Mouse (Mus musculus) hindbrain, embryonic 12.5 days (tissue): ENCODE results near the gene Fam84b. TPM values are rescaled to one million over a fixed set of nuclear protein-coding genes. Genes with fewer than 3 reads are reported as not detected.
"Not testable (repeated sequence)": the region's sequence is repeated elsewhere in the genome, so short reads cannot be mapped to it uniquely, and the experiment has no call there.

ENCODE experiments used
- ATAC-seq: fragments of 200-750 bp; cut with Nextera tagmentation; 2 replicates; pipeline ENCODE4 v1.8.0; 2017; ENCODE audit warnings: moderate TSS enrichment; ENCODE audit not compliant: low FRiP score
- H3K27ac ChIP-seq: fragments of 300-500 bp; sonication (generic); 2 replicates; pipeline ENCODE4 v1.5.1; 2016; ENCODE audit warnings: mild to moderate bottlenecking
- H3K27me3 ChIP-seq: fragments of 300-500 bp; sonication (generic); 2 replicates; pipeline ENCODE4 v1.6.1; 2016; ENCODE audit warnings: mild to moderate bottlenecking
- H3K36me3 ChIP-seq: fragments of 300-500 bp; sonication (generic); 2 replicates; pipeline ENCODE4 v1.6.1; 2016; ENCODE audit warnings: mild to moderate bottlenecking
- H3K4me1 ChIP-seq: fragments of 300-500 bp; sonication (generic); 2 replicates; pipeline ENCODE4 v1.6.1; 2016
- H3K4me2 ChIP-seq: fragments of 300-500 bp; sonication (generic); replicated peaks from 2 replicates; pipeline ENCODE4 v1.6.1; 2016; ENCODE audit warnings: mild to moderate bottlenecking
- H3K4me3 ChIP-seq: fragments of 300-500 bp; sonication (generic); 2 replicates; pipeline ENCODE4 v1.5.1; 2016; ENCODE audit warnings: mild to moderate bottlenecking
- H3K9ac ChIP-seq: fragments of 300-500 bp; sonication (generic); 2 replicates; pipeline ENCODE4 v1.6.1; 2016; ENCODE audit warnings: mild to moderate bottlenecking, moderate library complexity
- H3K9me3 ChIP-seq: fragments of 300-500 bp; sonication (generic); replicated peaks from 2 replicates; pipeline ENCODE4 v1.6.1; 2016; ENCODE audit warnings: mild to moderate bottlenecking
- WGBS: fragments of 180-500 bp; shearing (Covaris S2); methylation state at CpG from one replicate; pipeline ENCODE4 v1.1.7; 2016; 5-methylcytosine and 5-hydroxymethylcytosine counted together
- polyA plus RNA-seq: library from polyadenylated mRNA; unstranded; fragments of >200 nt; fragmentation: Nextera tagmentation; extraction: Ambion mirVana; gene quantifications from 2 replicates; pipeline ENCODE4 v1.2.1, GENCODE M21; 2016

Fam84b gene
- polyA plus RNA-seq, 1 experiment from 2014 or later: 15.0 TPM

GRCm38 (mm10) chr15:60841785-60842184 lies 11.8 kb downstream of the Fam84b start:
- Histone ChIP-seq H3K9me3 (no peaks in the 10 kb centered on the region), H3K27me3 (no peaks in the 10 kb centered on the region)

DNA sequence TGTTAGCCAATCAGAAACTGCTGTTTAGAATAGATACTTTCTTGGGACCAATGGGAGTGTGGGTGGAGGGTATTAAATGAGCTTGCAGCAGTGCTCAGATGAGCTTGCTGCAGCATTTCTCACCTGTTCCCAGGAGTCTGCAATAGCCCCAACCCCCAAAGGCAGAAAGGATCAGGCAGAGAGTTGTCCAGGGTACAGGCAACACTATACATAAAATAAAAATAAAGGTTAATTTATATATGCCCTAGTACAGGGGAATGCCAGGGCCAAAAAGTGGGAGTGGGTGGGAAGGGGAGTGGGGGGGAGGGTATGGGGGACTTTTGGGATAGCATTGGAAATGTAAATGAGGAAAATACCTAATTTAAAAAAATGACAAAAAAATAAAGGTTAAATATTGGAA lies 12.3 kb downstream of the Fam84b start:
- H3K4me1 ChIP-seq: peaks cover 14% of the 10 kb centered on the region
- H3K4me3 ChIP-seq, H3K9me3 ChIP-seq, H3K9ac ChIP-seq, H3K27me3 ChIP-seq, ATAC-seq, H3K27ac ChIP-seq, H3K4me2 ChIP-seq, H3K36me3 ChIP-seq: not testable (repeated sequence)

More at GRCm38 (mm10) chr15:60841785-60842184, 11.8 kb downstream of the Fam84b start:
- Histone ChIP-seq H3K36me3 (no peaks in the 10 kb centered on the region), H3K9ac (no peak overlapping the region), H3K27ac (no peak overlapping the region), H3K4me1 (peaks cover 17% of the 10 kb centered on the region), H3K4me3 (no peak overlapping the region), H3K4me2 (no peak overlapping the region)
- no peak for ATAC-seq
- 57% methylated on average over 4 of the region's 4 CpGs for WGBS

DNA sequence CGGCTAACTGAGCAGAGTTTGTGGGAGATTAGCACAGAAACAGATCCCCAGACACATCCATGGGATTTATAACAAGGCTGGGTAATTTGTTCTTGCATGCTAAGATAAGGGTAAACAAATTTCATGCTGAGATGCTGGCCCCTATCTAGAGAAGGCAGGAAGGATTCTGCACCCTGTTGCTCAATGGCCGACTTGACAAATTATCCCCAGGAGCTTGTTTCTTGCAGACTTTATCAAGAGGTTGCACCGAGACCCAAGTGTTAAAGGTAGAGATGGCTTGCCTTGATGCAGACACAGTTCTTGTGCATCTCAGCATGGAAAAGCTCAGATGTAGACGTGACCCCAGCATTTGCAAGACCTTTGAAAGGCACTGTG lies 13.3 kb downstream of the Fam84b start:
- Histone ChIP-seq H3K4me2 (no peak overlapping the region), H3K4me1 (0 out of 2 replicates have a peak, but pooled peaks cover 9% of the 10 kb centered on the region), H3K9me3 (no peaks in the 10 kb centered on the region), H3K9ac (no peak overlapping the region), H3K27me3 (no peaks in the 10 kb centered on the region), H3K27ac (no peak overlapping the region), H3K36me3 (no peaks in the 10 kb centered on the region), H3K4me3 (no peak overlapping the region)
- no peak for ATAC-seq
- WGBS: 28% methylated on average over 4 of the region's 4 CpGs

- H3K27me3 ChIP-seq: no peaks in the 10 kb centered on the region
- no peak overlapping the region for H3K27ac ChIP-seq
- no peak for ATAC-seq
- WGBS: 15% methylated on average over 3 of the region's 3 CpGs
- H3K36me3 ChIP-seq: no peaks in the 10 kb centered on the region
- no peak overlapping the region for H3K9ac ChIP-seq
- no peak overlapping the region for H3K4me2 ChIP-seq
- H3K4me1 ChIP-seq: 0 out of 2 replicates have a peak, but pooled peaks cover 7% of the 10 kb centered on the region
- H3K4me3 ChIP-seq: no peak overlapping the region
- no peaks in the 10 kb centered on the region for H3K9me3 ChIP-seq
Observed at GRCm38 (mm10) chr15:60839539-60840295, 13.9 kb downstream of the Fam84b start.

- H3K9ac ChIP-seq: no peak overlapping the region
- H3K4me2 ChIP-seq: no peak overlapping the region
- H3K4me3 ChIP-seq: no peak overlapping the region
- no peak for ATAC-seq
- H3K9me3 ChIP-seq: no peaks in the 10 kb centered on the region
- no peak overlapping the region for H3K27ac ChIP-seq
- no peaks in the 10 kb centered on the region for H3K27me3 ChIP-seq
- 0 out of 2 replicates have a peak, but pooled peaks cover 7% of the 10 kb centered on the region for H3K4me1 ChIP-seq
- whole genome bisulfite sequencing: 66% methylated on average over 8 of the region's 8 CpGs
- no peaks in the 10 kb centered on the region for H3K36me3 ChIP-seq
Observed at GRCm38 (mm10) chr15:60838135-60838534, 15.4 kb downstream of the Fam84b start.

GRCm38 (mm10) chr15:60837719-60838118 lies 15.9 kb downstream of the Fam84b start:
- no peak for ATAC-seq
- Histone ChIP-seq H3K4me3 (no peak overlapping the region), H3K4me2 (no peak overlapping the region), H3K27ac (no peak overlapping the region), H3K9me3 (no peaks in the 10 kb centered on the region), H3K4me1 (0 out of 2 replicates have a peak, but pooled peaks cover 7% of the 10 kb centered on the region), H3K36me3 (no peaks in the 10 kb centered on the region), H3K27me3 (no peaks in the 10 kb centered on the region), H3K9ac (no peak overlapping the region)
- WGBS: 91% methylated on average over 9 of the region's 9 CpGs

DNA sequence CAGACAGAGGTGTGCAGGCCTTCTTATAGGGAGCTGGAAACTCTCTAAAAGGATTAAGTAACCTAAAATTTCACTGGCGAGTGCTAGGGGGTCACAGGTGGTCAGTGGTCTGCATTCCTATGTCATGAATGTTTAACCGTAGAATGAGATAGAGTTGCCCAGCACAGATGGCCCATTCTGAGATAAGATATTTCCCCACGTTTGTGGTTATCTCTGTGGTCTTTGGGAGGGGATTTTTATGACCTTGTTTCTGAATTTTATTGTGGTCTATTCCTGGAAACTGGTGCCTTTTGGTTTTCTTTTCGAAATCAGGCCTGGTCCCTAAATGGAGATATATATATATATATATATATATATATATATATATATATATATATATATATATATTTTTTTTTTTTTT lies 17.3 kb downstream of the Fam84b start:
- H3K27ac ChIP-seq: no peak overlapping the region
- H3K9me3 ChIP-seq: no peaks in the 10 kb centered on the region
- 0 out of 2 replicates have a peak, but pooled peaks cover 7% of the 10 kb centered on the region for H3K4me1 ChIP-seq
- H3K4me3 ChIP-seq: no peak overlapping the region
- no peak overlapping the region for H3K9ac ChIP-seq
- WGBS: 90% methylated on average over 4 of the region's 4 CpGs
- no peak for ATAC-seq
- H3K4me2 ChIP-seq: no peak overlapping the region
- H3K27me3 ChIP-seq: no peaks in the 10 kb centered on the region
- H3K36me3 ChIP-seq: no peaks in the 10 kb centered on the region

- Histone ChIP-seq H3K36me3 (no peaks in the 10 kb centered on the region), H3K27me3 (no peaks in the 10 kb centered on the region), H3K4me2 (no peak overlapping the region), H3K4me1 (peaks cover 4% of the 10 kb centered on the region; the same call in 1 of the 2 replicates), H3K27ac (no peak overlapping the region), H3K9me3 (no peaks in the 10 kb centered on the region), H3K9ac (no peak overlapping the region), H3K4me3 (no peak overlapping the region)
- no peak for ATAC-seq
- WGBS: 85% methylated on average over 5 of the region's 5 CpGs
Observed at GRCm38 (mm10) chr15:60834598-60835571, 18.7 kb downstream of the Fam84b start.

DNA sequence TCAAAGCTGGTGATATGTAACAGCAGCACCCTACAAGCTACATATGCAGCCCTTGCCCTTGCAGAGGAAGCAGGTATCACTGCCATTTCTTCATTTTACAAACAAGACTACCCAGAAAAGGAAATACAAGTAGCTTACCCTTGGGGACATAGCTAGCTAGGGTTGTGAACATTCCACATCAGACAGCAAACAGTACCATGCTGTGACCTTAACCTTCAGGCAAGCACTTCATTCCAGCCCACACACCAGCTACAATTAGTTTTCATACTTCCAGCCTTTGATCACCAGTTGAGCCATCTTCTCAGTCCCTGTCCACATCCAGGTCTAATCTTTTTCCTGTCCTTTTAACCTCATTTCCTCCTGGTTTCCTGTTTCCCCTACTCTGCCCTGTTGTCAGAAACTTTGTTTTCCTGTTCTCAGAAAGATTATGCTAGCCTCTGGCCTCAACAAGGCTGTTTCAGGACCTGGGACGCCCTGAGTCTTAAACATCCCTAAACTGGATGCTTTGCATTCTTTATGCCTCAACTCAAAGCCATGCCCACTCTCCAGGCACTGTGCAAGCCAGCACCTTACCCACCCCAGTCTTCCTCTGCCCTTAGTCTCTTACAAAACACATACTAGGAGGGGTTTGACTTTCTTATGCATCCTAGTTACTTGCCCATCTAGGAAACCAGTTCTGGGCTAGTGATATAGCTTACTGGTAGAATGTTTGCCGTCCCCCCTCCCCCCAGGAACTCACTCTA lies 19.9 kb downstream of the Fam84b start:
- WGBS: 49% methylated on average over 2 of the region's 2 CpGs
- ATAC-seq: no peak

DNA sequence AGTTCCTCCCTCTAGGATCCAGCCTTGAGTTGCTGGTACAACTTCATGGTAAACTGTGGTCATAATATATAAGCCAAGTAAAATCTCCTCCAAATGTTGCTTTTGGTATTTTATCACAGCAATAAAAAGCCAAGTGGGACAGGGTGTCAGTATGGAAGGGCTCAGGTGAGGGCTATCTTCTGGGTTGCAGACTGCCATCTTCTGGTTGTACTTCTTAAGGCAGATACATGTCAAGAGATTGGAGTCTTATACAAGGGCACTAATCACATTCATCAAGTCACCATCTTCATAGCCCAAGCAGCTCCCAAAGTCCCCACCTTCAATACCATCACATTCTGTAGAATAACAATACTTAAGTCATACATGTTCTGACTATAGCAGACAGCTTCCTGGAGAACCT lies 21.0 kb downstream of the Fam84b start:
- Histone ChIP-seq H3K4me1 (peaks cover 5% of the 10 kb centered on the region; the same call in 1 of the 2 replicates), H3K27me3 (no peaks in the 10 kb centered on the region)
- ATAC-seq: no peak

More for the DNA sequence above, 19.9 kb downstream of the Fam84b start:
- Histone ChIP-seq H3K4me2 (no peak overlapping the region), H3K27ac (no peak overlapping the region), H3K4me3 (no peak overlapping the region), H3K27me3 (no peaks in the 10 kb centered on the region), H3K9ac (no peak overlapping the region), H3K4me1 (peaks cover 5% of the 10 kb centered on the region; the same call in 1 of the 2 replicates), H3K9me3 (no peaks in the 10 kb centered on the region), H3K36me3 (no peaks in the 10 kb centered on the region)

GRCm38 (mm10) chr15:60826226-60826625 lies 27.4 kb downstream of the Fam84b start:
- no peak for ATAC-seq
- Histone ChIP-seq H3K9ac (no peak overlapping the region), H3K4me2 (no peak overlapping the region), H3K4me1 (peaks cover 23% of the 10 kb centered on the region), H3K4me3 (no peak overlapping the region), H3K27me3 (0 out of 2 replicates have a peak, but pooled peaks cover 7% of the 10 kb centered on the region), H3K9me3 (no peaks in the 10 kb centered on the region), H3K36me3 (no peaks in the 10 kb centered on the region), H3K27ac (no peak overlapping the region)
- 71% methylated on average over 1 of the region's 1 CpGs for WGBS

More for the DNA sequence above, 21.0 kb downstream of the Fam84b start:
- Histone ChIP-seq H3K4me2 (no peak overlapping the region), H3K27ac (no peak overlapping the region), H3K36me3 (no peaks in the 10 kb centered on the region), H3K9ac (no peak overlapping the region), H3K4me3 (no peak overlapping the region), H3K9me3 (no peaks in the 10 kb centered on the region)
